Mouse (Mus musculus): ENCODE results near the gene Dgkz. TPM values are rescaled to one million over a fixed set of nuclear protein-coding genes. Genes with fewer than 3 reads are reported as not detected.

The Dgkz gene
- polyA plus RNA-seq, 1 experiment from 2014 or later, result 32.7 TPM

DNA sequence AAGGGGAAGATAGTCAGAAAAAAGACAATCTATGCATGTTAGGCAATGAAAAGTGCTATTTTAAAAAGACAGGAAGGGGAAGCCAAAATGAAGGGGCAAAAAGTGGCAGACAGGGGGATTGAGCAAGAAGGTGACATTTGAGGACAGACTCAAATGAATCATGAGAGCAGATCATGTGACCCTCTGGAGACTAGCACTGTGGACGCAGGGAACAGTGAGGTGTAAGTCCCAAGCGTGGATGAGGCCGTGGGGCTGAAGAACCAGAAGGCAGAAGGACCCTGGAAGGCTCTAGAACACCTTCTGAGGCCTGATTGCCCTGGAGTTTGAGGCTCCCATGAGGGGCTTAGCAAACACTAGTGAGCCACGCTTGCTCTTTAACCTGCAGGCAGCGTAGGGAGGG lies 9.3 kb downstream of the Dgkz start:
- no peak overlapping the region for H3K4me2 ChIP-seq (ENCODE audit: low read depth, low read length, severe bottlenecking)
- ATAC-seq (replicated peaks; ENCODE audit: low FRiP score), result no peak
- no peaks in the 10 kb centered on the region for H3K9me3 ChIP-seq (ENCODE audit: control insufficient read depth, low read length)
- H3K4me3 ChIP-seq (ENCODE audit: low read depth, low read length), result no peak overlapping the region
- H3K4me1 ChIP-seq (replicated peaks; ENCODE audit: control insufficient read depth, insufficient read depth, low read length), result peaks cover 13% of the 10 kb centered on the region
- H3K27ac ChIP-seq (ENCODE audit: low read depth, low read length), result no peak overlapping the region
- 91% methylated on average over 5 of the region's 5 CpGs for WGBS
- H3K36me3 ChIP-seq (ENCODE audit: control insufficient read depth, insufficient read depth, low read length), result no peaks in the 10 kb centered on the region
- H3K27me3 ChIP-seq (ENCODE audit: control insufficient read depth, insufficient read depth, low read length), result no peaks in the 10 kb centered on the region; the same call in 1 of the 2 replicates
- DNase-seq (ENCODE audit: low spot score), result no peak
- no peak overlapping the region for H3K9ac ChIP-seq (ENCODE audit: low read length)

DNA sequence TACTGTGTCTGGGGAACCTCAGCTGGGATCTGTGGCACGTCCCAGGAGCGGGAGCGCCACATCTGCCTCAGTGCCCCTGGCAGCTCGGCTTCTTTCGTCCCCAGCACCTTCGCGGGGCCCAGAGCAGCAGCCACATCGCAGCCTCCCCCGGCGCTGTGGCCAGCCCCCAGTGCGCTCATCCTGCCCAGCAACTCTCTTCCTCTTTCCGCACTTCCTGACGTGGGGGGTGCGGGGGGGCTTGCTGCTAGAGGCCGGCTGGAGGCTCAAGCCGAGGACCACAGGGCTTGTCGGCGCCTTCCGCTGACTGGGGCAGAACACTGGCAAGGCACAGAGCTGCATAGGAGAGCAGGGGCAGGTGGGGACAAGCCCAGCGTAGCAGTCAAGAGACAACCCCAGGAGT lies 10.2 kb downstream of the Dgkz start:
- H3K4me1 ChIP-seq (replicated peaks; ENCODE audit: control insufficient read depth, insufficient read depth, low read length), result peaks cover 12% of the 10 kb centered on the region
- H3K4me3 ChIP-seq (ENCODE audit: low read depth, low read length), result no peak overlapping the region
- no peak overlapping the region for H3K9ac ChIP-seq (ENCODE audit: low read length)
- no peak overlapping the region for H3K4me2 ChIP-seq (ENCODE audit: low read depth, low read length, severe bottlenecking)
- DNase-seq (ENCODE audit: low spot score) (peak; percentile 57), ATAC-seq (replicated peaks; ENCODE audit: low FRiP score) (no peak)
- no peaks in the 10 kb centered on the region; the same call in 1 of the 2 replicates for H3K27me3 ChIP-seq (ENCODE audit: control insufficient read depth, insufficient read depth, low read length)
- WGBS, result 17% methylated on average over 20 of the region's 20 CpGs
- no peaks in the 10 kb centered on the region for H3K9me3 ChIP-seq (ENCODE audit: control insufficient read depth, low read length)
- no peaks in the 10 kb centered on the region for H3K36me3 ChIP-seq (ENCODE audit: control insufficient read depth, insufficient read depth, low read length)
- H3K27ac ChIP-seq (ENCODE audit: low read depth, low read length), result no peak overlapping the region

DNA sequence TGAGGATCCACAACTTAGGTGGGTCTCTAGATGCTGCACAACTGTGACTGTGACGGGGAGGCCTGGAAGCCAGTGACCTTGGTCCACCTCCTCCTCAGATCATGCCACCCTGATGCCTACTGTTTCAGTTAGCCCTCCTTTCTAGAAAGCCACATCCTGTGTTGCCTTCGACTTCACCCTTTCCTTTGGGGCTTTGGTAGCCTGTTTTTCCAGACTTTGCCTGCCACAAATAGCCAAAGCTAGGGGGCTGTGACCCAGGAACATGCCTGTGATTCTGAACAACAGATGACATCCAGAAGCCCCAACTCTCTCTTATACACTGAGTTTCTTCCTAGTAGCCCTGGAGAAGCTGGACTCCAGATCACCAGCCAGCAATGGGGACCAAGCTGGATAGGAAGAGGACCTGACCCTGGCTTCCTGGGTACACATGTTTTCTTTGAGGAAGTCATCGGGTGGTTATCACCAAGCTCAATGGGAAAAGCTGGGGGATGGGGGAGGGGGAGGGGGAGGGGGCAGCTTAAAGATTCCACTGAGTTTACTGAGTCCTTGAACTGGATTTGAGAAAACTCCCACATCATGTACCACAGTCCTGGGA lies 11.0 kb downstream of the Dgkz start:
- Histone ChIP-seq H3K27me3 (ENCODE audit: control insufficient read depth, insufficient read depth, low read length) (no peaks in the 10 kb centered on the region; the same call in 1 of the 2 replicates), H3K4me3 (ENCODE audit: low read depth, low read length) (no peak overlapping the region), H3K9ac (ENCODE audit: low read length) (no peak overlapping the region), H3K4me2 (ENCODE audit: low read depth, low read length, severe bottlenecking) (no peak overlapping the region), H3K36me3 (ENCODE audit: control insufficient read depth, insufficient read depth, low read length) (no peaks in the 10 kb centered on the region), H3K4me1 (replicated peaks; ENCODE audit: control insufficient read depth, insufficient read depth, low read length) (peaks cover 12% of the 10 kb centered on the region), H3K27ac (ENCODE audit: low read depth, low read length) (no peak overlapping the region), H3K9me3 (ENCODE audit: control insufficient read depth, low read length) (no peaks in the 10 kb centered on the region)
- ATAC-seq (replicated peaks; ENCODE audit: low FRiP score) (no peak), DNase-seq (ENCODE audit: low spot score) (no peak)
- 76% methylated on average over 3 of the region's 3 CpGs for WGBS

DNA sequence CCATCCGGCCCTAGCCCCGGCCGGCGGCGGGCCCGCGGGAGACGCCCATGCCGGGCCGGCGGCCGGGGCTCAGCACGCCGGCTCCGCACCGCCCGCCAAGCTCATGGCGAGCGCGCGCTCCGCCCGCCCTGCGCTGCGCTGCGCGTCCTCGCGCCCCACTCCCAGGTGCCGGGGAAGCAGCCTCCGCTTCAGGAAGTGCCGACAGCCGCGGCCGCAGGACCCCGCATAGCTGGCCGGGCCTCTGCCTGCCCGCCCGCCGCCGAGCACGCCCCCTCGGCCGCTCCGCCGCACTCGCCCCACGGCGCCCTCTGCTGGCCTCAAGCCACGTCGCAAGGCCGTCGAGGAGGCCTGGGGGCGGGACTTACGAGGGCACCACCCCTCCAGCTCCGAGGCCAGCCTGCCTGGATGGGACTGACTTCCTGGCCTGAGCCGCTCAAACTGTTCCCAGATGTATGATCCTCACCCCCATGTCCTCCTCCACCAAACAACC lies 12.2 kb downstream of the Dgkz start:
- DNase-seq (ENCODE audit: low spot score) (peak; percentile 98), ATAC-seq (replicated peaks; ENCODE audit: low FRiP score) (peak; percentile 95)
- H3K9me3 ChIP-seq (ENCODE audit: control insufficient read depth, low read length), result no peaks in the 10 kb centered on the region
- H3K4me2 ChIP-seq (ENCODE audit: low read depth, low read length, severe bottlenecking), result peak overlapping the region; percentile 81
- 0% methylated on average over 38 of the region's 57 CpGs for WGBS
- peak overlapping the region; percentile 89 for H3K9ac ChIP-seq (ENCODE audit: low read length)
- no peaks in the 10 kb centered on the region; the same call in 1 of the 2 replicates for H3K27me3 ChIP-seq (ENCODE audit: control insufficient read depth, insufficient read depth, low read length)
- peak overlapping the region; percentile 83 for H3K4me3 ChIP-seq (ENCODE audit: low read depth, low read length)
- H3K36me3 ChIP-seq (ENCODE audit: control insufficient read depth, insufficient read depth, low read length), result no peaks in the 10 kb centered on the region
- H3K27ac ChIP-seq (ENCODE audit: low read depth, low read length), result 0 out of 2 replicates have a peak overlapping the region, but pooled peaks have one; percentile 12
- H3K4me1 ChIP-seq (replicated peaks; ENCODE audit: control insufficient read depth, insufficient read depth, low read length), result peaks cover 12% of the 10 kb centered on the region

DNA sequence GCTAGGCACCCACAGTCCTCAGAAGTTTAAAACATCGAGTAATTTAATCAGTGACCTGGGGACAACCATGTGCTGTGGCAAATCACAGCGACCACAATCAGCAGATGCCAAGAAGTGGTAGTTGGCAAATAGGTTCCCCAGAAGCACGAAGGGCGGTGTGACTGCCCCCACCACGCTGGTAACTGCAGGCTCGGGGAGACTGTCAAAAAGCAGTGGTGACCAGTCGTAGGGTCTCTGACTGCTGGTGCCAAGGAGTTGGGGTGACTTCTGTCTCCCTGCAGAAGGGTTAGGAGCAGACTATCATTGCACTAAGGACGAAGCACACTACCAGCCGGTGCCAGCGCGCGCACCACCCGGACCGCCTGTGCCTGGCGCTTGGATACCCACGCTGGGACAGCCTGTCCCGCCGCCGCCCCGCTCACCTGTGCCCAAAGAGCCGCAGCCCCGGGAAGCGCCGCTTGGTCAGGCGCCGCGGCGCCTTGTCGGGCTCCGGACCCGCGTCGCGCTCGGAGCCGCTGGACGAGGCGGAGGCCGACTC lies 12.7 kb downstream of the Dgkz start:
- H3K9me3 ChIP-seq (ENCODE audit: control insufficient read depth, low read length), result no peaks in the 10 kb centered on the region
- under 1% methylated on average over 39 of the region's 39 CpGs for WGBS
- peaks cover 12% of the 10 kb centered on the region for H3K4me1 ChIP-seq (replicated peaks; ENCODE audit: control insufficient read depth, insufficient read depth, low read length)
- ATAC-seq (replicated peaks; ENCODE audit: low FRiP score) (no peak; the same call in 1 of the 2 replicates), DNase-seq (ENCODE audit: low spot score) (peak; percentile 77)
- 0 out of 2 replicates have a peak overlapping the region, but pooled peaks have one; percentile 12 for H3K27ac ChIP-seq (ENCODE audit: low read depth, low read length)
- H3K36me3 ChIP-seq (ENCODE audit: control insufficient read depth, insufficient read depth, low read length), result no peaks in the 10 kb centered on the region
- peak overlapping the region; percentile 83 for H3K4me3 ChIP-seq (ENCODE audit: low read depth, low read length)
- no peaks in the 10 kb centered on the region for H3K27me3 ChIP-seq (ENCODE audit: control insufficient read depth, insufficient read depth, low read length)
- H3K9ac ChIP-seq (ENCODE audit: low read length), result peak overlapping the region; percentile 89
- peak overlapping the region; percentile 81 for H3K4me2 ChIP-seq (ENCODE audit: low read depth, low read length, severe bottlenecking)

- no peaks in the 10 kb centered on the region for H3K9me3 ChIP-seq (ENCODE audit: control insufficient read depth, low read length)
- H3K4me2 ChIP-seq (ENCODE audit: low read depth, low read length, severe bottlenecking), result peak overlapping the region; percentile 81
- H3K4me1 ChIP-seq (replicated peaks; ENCODE audit: control insufficient read depth, insufficient read depth, low read length), result peaks cover 14% of the 10 kb centered on the region
- H3K4me3 ChIP-seq (ENCODE audit: low read depth, low read length), result peak overlapping the region; percentile 83
- no peak for DNase-seq (ENCODE audit: low spot score)
- H3K36me3 ChIP-seq (ENCODE audit: control insufficient read depth, insufficient read depth, low read length), result no peaks in the 10 kb centered on the region
- ATAC-seq (replicated peaks; ENCODE audit: low FRiP score), result no peak
- H3K27me3 ChIP-seq (ENCODE audit: control insufficient read depth, insufficient read depth, low read length), result no peaks in the 10 kb centered on the region
- no peak overlapping the region for H3K27ac ChIP-seq (ENCODE audit: low read depth, low read length)
- 69% methylated on average over 4 of the region's 4 CpGs for WGBS
- H3K9ac ChIP-seq (ENCODE audit: low read length), result peak overlapping the region; percentile 89
These were observed 13.5 kb downstream of the Dgkz start for GRCm38 (mm10) chr2:91961901-91962761.

DNA sequence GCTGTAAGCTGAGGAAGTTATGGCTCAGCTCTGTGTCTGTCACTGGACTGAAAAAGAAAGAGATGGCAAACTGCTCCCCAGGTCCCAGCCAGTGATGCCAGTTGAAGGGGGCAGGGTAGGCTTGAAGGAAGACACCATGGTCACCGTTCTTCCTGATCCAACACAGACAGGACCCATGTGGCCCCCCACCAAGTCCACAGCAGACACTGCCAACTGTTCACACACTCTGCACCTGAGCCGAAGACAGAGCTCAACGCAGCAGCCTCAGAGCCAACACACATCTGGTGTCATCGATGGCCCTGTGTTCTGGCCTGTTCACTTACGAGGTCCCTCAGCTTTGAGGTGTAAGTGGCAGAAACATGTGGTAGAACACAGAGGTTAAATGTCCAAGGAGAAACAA lies 15.2 kb downstream of the Dgkz start:
- 93% methylated on average over 5 of the region's 5 CpGs for WGBS
- Histone ChIP-seq H3K9ac (ENCODE audit: low read length) (no peak overlapping the region), H3K4me3 (ENCODE audit: low read depth, low read length) (no peak overlapping the region), H3K27me3 (ENCODE audit: control insufficient read depth, insufficient read depth, low read length) (no peaks in the 10 kb centered on the region), H3K27ac (ENCODE audit: low read depth, low read length) (no peak overlapping the region), H3K4me2 (ENCODE audit: low read depth, low read length, severe bottlenecking) (no peak overlapping the region), H3K4me1 (replicated peaks; ENCODE audit: control insufficient read depth, insufficient read depth, low read length) (peaks cover 14% of the 10 kb centered on the region), H3K9me3 (ENCODE audit: control insufficient read depth, low read length) (no peaks in the 10 kb centered on the region), H3K36me3 (ENCODE audit: control insufficient read depth, insufficient read depth, low read length) (no peaks in the 10 kb centered on the region)
- DNase-seq (ENCODE audit: low spot score), result no peak
- no peak for ATAC-seq (replicated peaks; ENCODE audit: low FRiP score)

GRCm38 (mm10) chr2:91959544-91960410 lies 15.9 kb downstream of the Dgkz start:
- DNase-seq (ENCODE audit: low spot score) (no peak), ATAC-seq (replicated peaks; ENCODE audit: low FRiP score) (no peak)
- H3K4me1 ChIP-seq (replicated peaks; ENCODE audit: control insufficient read depth, insufficient read depth, low read length), result peaks cover 14% of the 10 kb centered on the region
- no peaks in the 10 kb centered on the region for H3K9me3 ChIP-seq (ENCODE audit: control insufficient read depth, low read length)
- H3K4me2 ChIP-seq (ENCODE audit: low read depth, low read length, severe bottlenecking), result no peak overlapping the region
- H3K4me3 ChIP-seq (ENCODE audit: low read depth, low read length), result no peak overlapping the region
- H3K36me3 ChIP-seq (ENCODE audit: control insufficient read depth, insufficient read depth, low read length), result no peaks in the 10 kb centered on the region
- no peak overlapping the region for H3K9ac ChIP-seq (ENCODE audit: low read length)
- 75% methylated on average over 11 of the region's 11 CpGs for WGBS
- H3K27me3 ChIP-seq (ENCODE audit: control insufficient read depth, insufficient read depth, low read length), result no peaks in the 10 kb centered on the region
- H3K27ac ChIP-seq (ENCODE audit: low read depth, low read length), result no peak overlapping the region

All from forebrain, embryonic 11.5 days (tissue).